Mouse (Mus musculus): ENCODE results near the gene Arhgap19.

DNA sequence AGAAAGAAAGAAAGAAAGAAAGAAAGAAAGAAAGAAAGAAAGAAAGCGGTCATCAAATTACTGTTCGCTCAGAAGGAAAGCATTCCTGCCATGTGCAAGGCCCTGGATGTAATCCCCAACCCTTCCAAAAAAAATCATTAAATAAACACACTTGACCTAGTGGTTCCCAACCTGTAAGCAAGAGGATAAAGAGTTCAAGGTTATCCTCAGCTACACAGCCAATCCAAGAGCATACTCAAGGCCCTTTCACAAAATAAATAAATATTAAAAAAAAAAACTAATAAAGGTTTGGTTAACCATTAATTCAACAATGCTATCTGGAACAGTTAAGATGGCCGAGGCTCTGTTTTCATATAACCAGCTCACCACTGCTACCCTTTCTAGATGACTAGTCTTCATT, 27.1 kb upstream of the Arhgap19 start:
- TF ChIP-seq CTCF (IDR thresholded peaks at IDR 0.05; ENCODE audit: low read depth) (no peak), EP300 (IDR thresholded peaks at IDR 0.05; ENCODE audit: low read depth) (no peak)

All from liver, embryonic 14.5 days (tissue).